Mouse (Mus musculus) limb, embryonic 14.5 days (tissue): ENCODE results near the gene Igsf9b. TPM values are rescaled to one million over a fixed set of nuclear protein-coding genes. Genes with fewer than 3 reads are reported as not detected.

Experiments
- ATAC-seq: fragments of 200-750 bp; cut with Nextera tagmentation; 2 replicates; pipeline ENCODE4 v1.8.0; 2017; ENCODE audit warnings: low read depth, moderate number of reproducible peaks, moderate TSS enrichment; ENCODE audit not compliant: low FRiP score
- DNase-seq: peaks from one replicate; pipeline ENCODE4 v3.0.0-alpha.2; 2015; ENCODE audit warnings: low spot score
- H3K27ac ChIP-seq: fragments of 300-500 bp; sonication (generic); replicated peaks from 2 replicates; pipeline ENCODE4 v1.5.1; 2014; ENCODE audit warnings: low read depth, mild to moderate bottlenecking, low read length, moderate library complexity, mixed read lengths
- H3K27me3 ChIP-seq: fragments of 300-500 bp; sonication (generic); 2 replicates; pipeline ENCODE4 v1.6.1; 2014; ENCODE audit warnings: low read length, mixed read lengths; ENCODE audit not compliant: control insufficient read depth, insufficient read depth
- H3K36me3 ChIP-seq: fragments of 300-500 bp; sonication (generic); 2 replicates; pipeline ENCODE4 v1.6.1; 2014; ENCODE audit warnings: mild to moderate bottlenecking, low read length, moderate library complexity, mixed read lengths; ENCODE audit not compliant: control insufficient read depth, insufficient read depth
- H3K4me1 ChIP-seq: fragments of 300-500 bp; sonication (generic); 2 replicates; pipeline ENCODE4 v1.6.1; 2014; ENCODE audit warnings: antibody characterized with exemption, low read length, mixed read lengths; ENCODE audit not compliant: control insufficient read depth, insufficient read depth
- H3K4me2 ChIP-seq: fragments of 300-500 bp; sonication (generic); replicated peaks from 2 replicates; pipeline ENCODE4 v1.6.1; 2014; ENCODE audit warnings: low read depth, mild to moderate bottlenecking, low read length, moderate library complexity; ENCODE audit not compliant: severe bottlenecking
- H3K4me3 ChIP-seq: fragments of 300-500 bp; sonication (generic); replicated peaks from 2 replicates; pipeline ENCODE4 v1.5.1; 2014; ENCODE audit warnings: low read length
- H3K9ac ChIP-seq: fragments of 300-500 bp; sonication (generic); 2 replicates; pipeline ENCODE4 v1.6.1; 2014; ENCODE audit warnings: mild to moderate bottlenecking, low read depth, low read length, moderate library complexity; ENCODE audit not compliant: severe bottlenecking
- H3K9me3 ChIP-seq: fragments of 300-500 bp; sonication (generic); 2 replicates; pipeline ENCODE4 v1.6.1; 2016; ENCODE audit warnings: low read length; ENCODE audit not compliant: control insufficient read depth
- POLR2A ChIP-seq: fragments of 200-500 bp; IDR thresholded peaks from 2 replicates; pipeline ENCODE4 v1.8.0; 2012; ENCODE audit warnings: inconsistent platforms, mild to moderate bottlenecking, moderate library complexity, borderline replicate concordance; ENCODE audit not compliant: insufficient read depth, insufficient read length; ENCODE audit errors: extremely low read depth
- WGBS: fragments of 180-500 bp; shearing (Covaris S2); extraction: QIAGEN DNeasy Blood & Tissue Kit; methylation state at CpG from one replicate; pipeline ENCODE4 v1.1.7; 2014; 5-methylcytosine and 5-hydroxymethylcytosine counted together
- polyA plus RNA-seq, 2 experiments: library from polyadenylated mRNA; depleted of rRNA in 1 of 2; stranded (reverse) in 1 of 2; unstranded in 1 of 2; fragments of >200 nt; fragmentation: Nextera tagmentation in 1 of 2; extraction: Ambion mirVana in 1 of 2; gene quantifications; 2 replicates each; pipeline versions ENCODE4 v1.2.1 to v1.2.3; 2012 to 2014

Gene Igsf9b
- polyA plus RNA-seq, 2 experiments: 1.9 to 2.9 TPM

- no peaks in the 10 kb centered on the region for H3K4me1 ChIP-seq
- no peak overlapping the region for H3K9ac ChIP-seq
- no peak overlapping the region for H3K27ac ChIP-seq
- DNase-seq (no peak), ATAC-seq (no peak)
- H3K36me3 ChIP-seq: no peaks in the 10 kb centered on the region
- H3K4me2 ChIP-seq: no peak overlapping the region
- no peak for TF ChIP-seq POLR2A
- no peak overlapping the region for H3K4me3 ChIP-seq
- WGBS: 93% methylated on average over 7 of the region's 7 CpGs
- no peaks in the 10 kb centered on the region for H3K27me3 ChIP-seq
- H3K9me3 ChIP-seq: no peaks in the 10 kb centered on the region
These were observed 32.5 kb downstream of the Igsf9b start for GRCm38 (mm10) chr9:27331538-27331937.

- H3K9ac ChIP-seq: no peak overlapping the region
- no peak overlapping the region for H3K4me2 ChIP-seq
- ATAC-seq (0 out of 2 replicates have a peak, but pooled peaks have one; percentile 70), DNase-seq (no peak)
- no peaks in the 10 kb centered on the region for H3K36me3 ChIP-seq
- no peak for TF ChIP-seq POLR2A
- no peaks in the 10 kb centered on the region for H3K4me1 ChIP-seq
- 75% methylated on average over 9 of the region's 9 CpGs for WGBS
- no peaks in the 10 kb centered on the region for H3K9me3 ChIP-seq
- H3K27me3 ChIP-seq: no peaks in the 10 kb centered on the region
- H3K4me3 ChIP-seq: no peak overlapping the region
- no peak overlapping the region for H3K27ac ChIP-seq
These were observed 35.9 kb downstream of the Igsf9b start for GRCm38 (mm10) chr9:27334895-27335294.

- no peak for DNase-seq
- H3K9ac ChIP-seq: no peak overlapping the region
- WGBS: 90% methylated on average over 4 of the region's 4 CpGs
- no peak for ATAC-seq
- H3K9me3 ChIP-seq: no peaks in the 10 kb centered on the region
- H3K27me3 ChIP-seq: no peaks in the 10 kb centered on the region
- H3K27ac ChIP-seq: no peak overlapping the region
- H3K4me1 ChIP-seq: no peaks in the 10 kb centered on the region
- no peak overlapping the region for H3K4me2 ChIP-seq
- no peak for TF ChIP-seq POLR2A
- H3K4me3 ChIP-seq: no peak overlapping the region
- H3K36me3 ChIP-seq: no peaks in the 10 kb centered on the region
These were observed 38.1 kb downstream of the Igsf9b start for GRCm38 (mm10) chr9:27336962-27337636.

GRCm38 (mm10) chr9:27339168-27339567, 40.2 kb downstream of the Igsf9b start:
- no peak for ATAC-seq
- Histone ChIP-seq H3K27me3 (no peaks in the 10 kb centered on the region), H3K27ac (no peak overlapping the region), H3K36me3 (no peaks in the 10 kb centered on the region), H3K4me2 (no peak overlapping the region), H3K4me3 (no peak overlapping the region), H3K9ac (no peak overlapping the region), H3K4me1 (no peaks in the 10 kb centered on the region), H3K9me3 (no peaks in the 10 kb centered on the region)
- no peak for TF ChIP-seq POLR2A
- WGBS: 77% methylated on average over 1 of the region's 1 CpGs
- DNase-seq: no peak

GRCm38 (mm10) chr9:27346541-27347269, 47.7 kb downstream of the Igsf9b start:
- Histone ChIP-seq H3K36me3 (no peaks in the 10 kb centered on the region), H3K4me2 (no peak overlapping the region), H3K4me1 (no peaks in the 10 kb centered on the region), H3K27me3 (no peaks in the 10 kb centered on the region), H3K9me3 (no peaks in the 10 kb centered on the region), H3K4me3 (no peak overlapping the region), H3K27ac (no peak overlapping the region), H3K9ac (no peak overlapping the region)
- no peak for TF ChIP-seq POLR2A
- DNase-seq (no peak), ATAC-seq (no peak)
- WGBS: 73% methylated on average over 11 of the region's 11 CpGs
